Mouse (Mus musculus): ENCODE measurements around the gene Sco1.
"Not testable (repeated sequence)": the region's sequence is repeated elsewhere in the genome, so short reads cannot be mapped to it uniquely, and the experiment has no call there.

Sco1 gene

GRCm38 (mm10) chr11:67085489-67085888, 33.0 kb downstream of the Sco1 start:
- DNase-seq (ENCODE audit: low spot score), result peak; percentile 36

- no peak for DNase-seq (ENCODE audit: low spot score)
These were observed 34.1 kb downstream of the Sco1 start for GRCm38 (mm10) chr11:67086467-67087164.

- DNase-seq (ENCODE audit: low spot score), result no peak
These were observed 34.8 kb downstream of the Sco1 start for GRCm38 (mm10) chr11:67087225-67087624.

- not testable (repeated sequence) for DNase-seq (ENCODE audit: low spot score)
These were observed 39.9 kb downstream of the Sco1 start for GRCm38 (mm10) chr11:67092354-67092753.

- no peak for DNase-seq (ENCODE audit: low spot score)
These were observed 40.7 kb downstream of the Sco1 start for GRCm38 (mm10) chr11:67093201-67093600.

GRCm38 (mm10) chr11:67093652-67094051, 41.2 kb downstream of the Sco1 start:
- no peak for DNase-seq (ENCODE audit: low spot score)

- DNase-seq (ENCODE audit: low spot score), result no peak
These were observed 42.0 kb downstream of the Sco1 start for GRCm38 (mm10) chr11:67094470-67094869.

GRCm38 (mm10) chr11:67097709-67098108, 45.2 kb downstream of the Sco1 start:
- DNase-seq (ENCODE audit: low spot score), result no peak

GRCm38 (mm10) chr11:67098427-67098826, 46.0 kb downstream of the Sco1 start:
- DNase-seq (ENCODE audit: low spot score), result no peak

GRCm38 (mm10) chr11:67099241-67099640, 46.8 kb downstream of the Sco1 start:
- DNase-seq (ENCODE audit: low spot score), result no peak

- no peak for DNase-seq (ENCODE audit: low spot score)
These were observed 47.7 kb downstream of the Sco1 start for GRCm38 (mm10) chr11:67100169-67100568.

- no peak for DNase-seq (ENCODE audit: low spot score)
These were observed 49.2 kb downstream of the Sco1 start for GRCm38 (mm10) chr11:67101713-67102112.

- DNase-seq (ENCODE audit: low spot score), result no peak
These were observed 50.8 kb downstream of the Sco1 start for GRCm38 (mm10) chr11:67103256-67103655.

- no peak for DNase-seq (ENCODE audit: low spot score)
These were observed 51.8 kb downstream of the Sco1 start for GRCm38 (mm10) chr11:67104242-67104641.

GRCm38 (mm10) chr11:67104714-67105113, 52.2 kb downstream of the Sco1 start:
- no peak for DNase-seq (ENCODE audit: low spot score)

- DNase-seq (ENCODE audit: low spot score), result no peak
These were observed 53.2 kb downstream of the Sco1 start for GRCm38 (mm10) chr11:67105689-67106088.

GRCm38 (mm10) chr11:67106973-67107372, 54.5 kb downstream of the Sco1 start:
- DNase-seq (ENCODE audit: low spot score), result no peak

- no peak for DNase-seq (ENCODE audit: low spot score)
These were observed 57.9 kb downstream of the Sco1 start for GRCm38 (mm10) chr11:67110168-67110948.

- peak; percentile 16 for DNase-seq (ENCODE audit: low spot score)
These were observed 59.8 kb downstream of the Sco1 start for GRCm38 (mm10) chr11:67112019-67112850.

GRCm38 (mm10) chr11:67112851-67113202, 60.4 kb downstream of the Sco1 start:
- peak; percentile 36 for DNase-seq (ENCODE audit: low spot score)

GRCm38 (mm10) chr11:67113381-67113780, 60.9 kb downstream of the Sco1 start:
- no peak for DNase-seq (ENCODE audit: low spot score)

GRCm38 (mm10) chr11:67114261-67114660, 61.8 kb downstream of the Sco1 start:
- no peak for DNase-seq (ENCODE audit: low spot score)

- no peak for DNase-seq (ENCODE audit: low spot score)
These were observed 62.4 kb downstream of the Sco1 start for GRCm38 (mm10) chr11:67114901-67115300.
